Mouse (Mus musculus) CH12.LX (cell line): ENCODE measurements around the gene Crnkl1. TPM values are rescaled to one million over a fixed set of nuclear protein-coding genes. Genes with fewer than 3 reads are reported as not detected.

Experiments used
- DNase-seq: peaks from one replicate; pipeline ENCODE4 v3.0.0-alpha.2; 2013; ENCODE audit errors: extremely low read depth
- H3K27ac ChIP-seq: 2 replicates; pipeline ENCODE4 v1.5.1; 2012; ENCODE audit warnings: low read depth, mild to moderate bottlenecking, control low read depth, moderate library complexity; ENCODE audit not compliant: insufficient read depth
- H3K27me3 ChIP-seq: replicated peaks from 2 replicates; pipeline ENCODE3; 2012; ENCODE audit warnings: inconsistent platforms
- H3K36me3 ChIP-seq, 2 experiments: replicated peaks in 1 of 2; 2 replicates each; pipeline versions ENCODE3 to v1.6.1; 2012; ENCODE audit warnings: inconsistent platforms in 1 of 2, low read length in 1 of 2, mild to moderate bottlenecking in 1 of 2, mixed read lengths in 1 of 2, moderate library complexity in 1 of 2; ENCODE audit not compliant: control insufficient read depth in 1 of 2, insufficient read depth in 1 of 2
- H3K4me1 ChIP-seq, 2 experiments: 2 replicates each; pipeline ENCODE4 v1.6.1; 2012; ENCODE audit warnings: inconsistent platforms in 1 of 2, moderate library complexity in 1 of 2; ENCODE audit not compliant: insufficient read depth in 2 of 2, control insufficient read depth in 1 of 2
- H3K4me2 ChIP-seq: 2 replicates; pipeline ENCODE4 v1.6.1; 2012; ENCODE audit warnings: low read depth, mild to moderate bottlenecking, control low read depth; ENCODE audit not compliant: poor library complexity, insufficient read depth, severe bottlenecking
- H3K4me3 ChIP-seq, 3 experiments: fragments of 150-350 bp in 1 of 3; sonication (generic) in 1 of 3; replicated peaks in 1 of 3; 2 replicates each; pipeline versions ENCODE3 to v1.5.1; 2011 to 2012; ENCODE audit warnings: low read depth in 2 of 3, low read length in 2 of 3, mild to moderate bottlenecking in 2 of 3, moderate library complexity in 2 of 3, control low read depth in 1 of 3, improper control_type of control experiment in 1 of 3, inconsistent platforms in 1 of 3, mixed read lengths in 1 of 3; ENCODE audit not compliant: poor library complexity in 1 of 3
- H3K79me2 ChIP-seq: replicated peaks from 2 replicates; pipeline ENCODE4 v1.6.1; 2012; ENCODE audit warnings: mild to moderate bottlenecking, moderate library complexity; ENCODE audit not compliant: control insufficient read depth, poor library complexity, insufficient read depth, severe bottlenecking; ENCODE audit errors: extremely low read depth
- H3K9ac ChIP-seq: 2 replicates; pipeline ENCODE4 v1.6.1; 2012; ENCODE audit warnings: low read depth, mild to moderate bottlenecking, control low read depth, moderate library complexity; ENCODE audit not compliant: insufficient read depth
- H3K9me3 ChIP-seq: replicated peaks from 2 replicates; pipeline ENCODE3; 2012; ENCODE audit warnings: low read length, inconsistent platforms, mixed read lengths
- BHLHE40 ChIP-seq: IDR thresholded peaks from 2 replicates; pipeline ENCODE4 v1.6.1; 2011; ENCODE audit warnings: mild to moderate bottlenecking, low read depth, low read length, improper control_type of control experiment
- CHD2 ChIP-seq: IDR thresholded peaks from 2 replicates; pipeline ENCODE4 v1.6.1; 2011; ENCODE audit warnings: low read length, improper control_type of control experiment
- ETS1 ChIP-seq: conservative IDR thresholded peaks from 2 replicates; pipeline ENCODE4 v1.6.1; 2012; ENCODE audit warnings: low read depth, mild to moderate bottlenecking, inconsistent platforms, low read length, improper control_type of control experiment, moderate library complexity
- GABPA ChIP-seq: IDR thresholded peaks from 2 replicates; pipeline ENCODE4 v1.6.1; 2012; ENCODE audit warnings: low read depth, low read length, improper control_type of control experiment, inconsistent platforms; ENCODE audit not compliant: insufficient replicate concordance
- HCFC1 ChIP-seq: IDR thresholded peaks from 2 replicates; pipeline ENCODE4 v1.6.1; 2012; ENCODE audit warnings: low read depth, mild to moderate bottlenecking, inconsistent platforms, low read length, improper control_type of control experiment
- IRF4 ChIP-seq: IDR thresholded peaks from 2 replicates; pipeline ENCODE4 v1.6.1; 2014; ENCODE audit warnings: low read depth, mild to moderate bottlenecking, inconsistent platforms, low read length, improper control_type of control experiment
- JUN ChIP-seq: IDR thresholded peaks from 2 replicates; pipeline ENCODE4 v1.6.1; 2011; ENCODE audit warnings: low read depth, mild to moderate bottlenecking, low read length, improper control_type of control experiment, moderate library complexity; ENCODE audit not compliant: insufficient read depth
- JUND ChIP-seq: conservative IDR thresholded peaks from 2 replicates; pipeline ENCODE4 v1.6.1; 2011; ENCODE audit warnings: low read depth, low read length, improper control_type of control experiment
- KAT2A ChIP-seq: IDR thresholded peaks from 2 replicates; pipeline ENCODE4 v1.6.1; 2012; ENCODE audit warnings: low read length, improper control_type of control experiment, inconsistent platforms; ENCODE audit not compliant: insufficient replicate concordance
- MAFK ChIP-seq: IDR thresholded peaks from 2 replicates; pipeline ENCODE4 v1.6.1; 2011; ENCODE audit warnings: low read length, improper control_type of control experiment; ENCODE audit not compliant: insufficient replicate concordance
- MAX ChIP-seq: IDR thresholded peaks from 2 replicates; pipeline ENCODE4 v1.6.1; 2011; ENCODE audit warnings: low read length, improper control_type of control experiment
- MAZ ChIP-seq: IDR thresholded peaks from 2 replicates; pipeline ENCODE4 v1.6.1; 2012; ENCODE audit warnings: low read depth, mild to moderate bottlenecking, inconsistent platforms, low read length, improper control_type of control experiment, moderate library complexity
- MYC ChIP-seq: IDR thresholded peaks from 2 replicates; pipeline ENCODE4 v1.6.1; 2011; ENCODE audit warnings: low read depth, mild to moderate bottlenecking, improper control_type of control experiment, low read length
- NELFE ChIP-seq: IDR thresholded peaks from 2 replicates; pipeline ENCODE4 v1.6.1; 2011; ENCODE audit warnings: low read depth, low read length, improper control_type of control experiment
- NRF1 ChIP-seq: IDR thresholded peaks from 2 replicates; pipeline ENCODE4 v1.6.1; 2014; ENCODE audit warnings: low read depth, mild to moderate bottlenecking, inconsistent platforms, low read length, improper control_type of control experiment, moderate library complexity
- PAX5 ChIP-seq: IDR thresholded peaks from 2 replicates; pipeline ENCODE4 v1.6.1; 2012; ENCODE audit warnings: low read length, inconsistent platforms, mixed read lengths
- POLR2A ChIP-seq: IDR thresholded peaks from 2 replicates; pipeline ENCODE4 v1.6.1; 2011; ENCODE audit warnings: low read depth, mild to moderate bottlenecking, improper control_type of control experiment, low read length
- POLR2AphosphoS2 ChIP-seq: IDR thresholded peaks from 2 replicates; pipeline ENCODE4 v1.6.1; 2011; ENCODE audit warnings: low read depth, low read length, improper control_type of control experiment
- RCOR1 ChIP-seq: conservative IDR thresholded peaks from 2 replicates; pipeline ENCODE4 v1.6.1; 2012; ENCODE audit warnings: low read depth, mild to moderate bottlenecking, inconsistent platforms, low read length, improper control_type of control experiment
- TBP ChIP-seq: conservative IDR thresholded peaks from 2 replicates; pipeline ENCODE4 v1.6.1; 2011; ENCODE audit warnings: low read depth, low read length, improper control_type of control experiment
- TCF12 ChIP-seq: IDR thresholded peaks from 2 replicates; pipeline ENCODE4 v1.6.1; 2014; ENCODE audit warnings: low read depth, mild to moderate bottlenecking, inconsistent platforms, low read length, improper control_type of control experiment
- USF1 ChIP-seq: IDR thresholded peaks from 2 replicates; pipeline ENCODE4 v1.6.1; 2014; ENCODE audit warnings: low read depth, mild to moderate bottlenecking, inconsistent platforms, low read length, improper control_type of control experiment
- USF2 ChIP-seq: conservative IDR thresholded peaks from 2 replicates; pipeline ENCODE4 v1.6.1; 2011; ENCODE audit warnings: low read depth, low read length, improper control_type of control experiment
- dilution Hi-C: fragments of 300-500 bp; cut with MboI; formaldehyde crosslinking; loops from 2 replicates; pipeline ENCODE4 v1.14.3; 2020; ENCODE audit warnings: low sequenced_read_pairs; ENCODE audit not compliant: extremely low pct_unique_long_range_greater_than_20kb, extremely low pct_ligation_motif_present
- in situ Hi-C: fragments of 300-500 bp; cut with MboI; formaldehyde crosslinking; loops from 3 replicates; pipeline ENCODE4 v1.14.3; 2019; ENCODE audit warnings: low sequenced_read_pairs, low pct_ligation_motif_present, low pct_unique_long_range_greater_than_20kb, mixed read lengths
- polyA plus RNA-seq: library from polyadenylated mRNA; unstranded; fragments of >175 nt; gene quantifications from 2 replicates; pipeline ENCODE4 v1.2.1, GENCODE M21; 2012; ENCODE audit warnings: low read depth; ENCODE audit not compliant: insufficient read length
- total RNA-seq, 2 experiments: library from RNA; depleted of rRNA; stranded (reverse); fragments of 300-350 nt in 1 of 2; fragments of >200 nt in 1 of 2; gene quantifications; 2 replicates each; pipeline ENCODE4 v1.2.3; 2012 to 2014

The Crnkl1 gene
- total and polyA plus RNA-seq, 3 experiments = 18.8 to 31.6 (median 30.4) TPM

DNA sequence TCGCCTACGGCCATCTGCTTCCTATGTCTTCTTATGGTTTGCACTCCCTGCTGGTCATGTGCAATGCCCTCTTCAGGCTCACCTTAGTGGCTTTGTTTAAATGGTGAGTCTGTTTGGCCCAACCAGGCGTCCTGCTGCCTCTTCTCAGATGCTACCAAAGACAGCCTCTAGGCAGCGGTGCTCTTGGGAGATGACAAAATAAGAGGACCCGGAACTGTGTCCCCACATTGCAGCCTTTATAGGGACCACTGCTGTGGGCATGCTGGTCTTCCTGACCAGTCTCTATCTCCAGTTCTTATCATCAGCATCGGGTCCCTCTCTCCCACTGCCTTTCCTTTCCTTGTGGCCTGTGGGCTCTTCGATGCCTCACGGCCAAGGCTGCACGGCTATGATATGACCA is 46.1 kb upstream of the Crnkl1 start:
- Histone ChIP-seq H3K27ac (no peak overlapping the region), H3K9me3 (no peaks in the 10 kb centered on the region), H3K36me3 (no peaks in the 10 kb centered on the region), H3K4me2 (no peak overlapping the region), H3K4me1 (no peaks in the 10 kb centered on the region), H3K79me2 (no peaks in the 10 kb centered on the region), H3K27me3 (no peaks in the 10 kb centered on the region), H3K4me3 (no peak overlapping the region), H3K9ac (no peak overlapping the region)
- TF ChIP-seq MAX (no peak), USF1 (no peak), MAZ (no peak), POLR2AphosphoS2 (no peak)
- dilution Hi-C loops (no loop called here), in situ Hi-C loops (no loop called here)
- no peak for DNase-seq

- in situ Hi-C loops (no loop called here), dilution Hi-C loops (no loop called here)
- TF ChIP-seq KAT2A = no peak
- TF ChIP-seq POLR2A = no peak
- no peak for TF ChIP-seq PAX5
- TF ChIP-seq TCF12 = no peak
- TF ChIP-seq MYC = no peak
- TF ChIP-seq IRF4 = no peak
- TF ChIP-seq MAX = no peak
- TF ChIP-seq CHD2 = no peak
- no peak for TF ChIP-seq JUN
- TF ChIP-seq TBP = no peak
- TF ChIP-seq NELFE = no peak
- TF ChIP-seq HCFC1 = no peak
- no peak for TF ChIP-seq GABPA
- TF ChIP-seq USF2 = no peak
- no peak for TF ChIP-seq JUND
- TF ChIP-seq RCOR1 = no peak
- TF ChIP-seq BHLHE40 = no peak
- TF ChIP-seq NRF1 = no peak
- TF ChIP-seq MAFK = no peak
- TF ChIP-seq ETS1 = no peak
- H3K9me3 ChIP-seq = no peaks in the 10 kb centered on the region
- H3K4me1 ChIP-seq = no peaks in the 10 kb centered on the region
- no peak overlapping the region for H3K4me2 ChIP-seq
- no peaks in the 10 kb centered on the region for H3K79me2 ChIP-seq
- H3K4me3 ChIP-seq = no peak overlapping the region
- H3K27ac ChIP-seq = no peak overlapping the region
- DNase-seq = no peak
- H3K36me3 ChIP-seq = no peaks in the 10 kb centered on the region
- H3K27me3 ChIP-seq = no peaks in the 10 kb centered on the region
- no peak overlapping the region for H3K9ac ChIP-seq
These were observed 44.8 kb upstream of the Crnkl1 start for GRCm38 (mm10) chr2:145979616-145980015.
